Mouse (Mus musculus): ENCODE data around the gene Apoh. TPM values are rescaled to one million over a fixed set of nuclear protein-coding genes. Genes with fewer than 3 reads are reported as not detected.

The Apoh gene
- total and polyA plus RNA-seq, 3 experiments, result 0.95 TPM; not detected in 2

DNA sequence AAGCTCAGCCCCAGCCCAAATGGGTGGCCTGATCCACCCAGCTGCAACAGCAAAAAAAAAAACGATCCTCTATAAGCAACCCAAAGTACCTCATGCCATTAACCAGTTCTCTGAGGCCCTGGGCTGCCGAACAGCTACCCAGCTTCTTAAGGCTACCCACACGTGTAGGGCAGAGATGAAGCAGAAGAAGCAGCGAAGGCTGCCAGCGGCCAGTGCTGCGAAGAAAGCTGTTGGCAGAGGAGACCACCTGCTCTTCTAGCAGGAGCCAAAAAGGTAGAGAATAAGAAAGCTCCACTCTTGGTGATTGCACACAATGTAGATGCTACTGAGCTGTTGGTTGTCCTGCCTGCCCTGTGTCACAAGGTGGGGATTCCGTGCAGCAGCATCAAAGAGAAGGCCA lies 80.1 kb downstream of the Apoh start:
- H3K4me2 ChIP-seq (ENCODE audit: insufficient read depth, low read depth, poor library complexity, severe bottlenecking), result no peak overlapping the region
- H3K4me3 ChIP-seq (replicated peaks in 1 of 3; ENCODE audit: low read depth in 2 of 3, low read length in 2 of 3, poor library complexity in 1 of 3), result no peak overlapping the region
- H3K27me3 ChIP-seq (replicated peaks), result peaks cover 17% of the 10 kb centered on the region
- no peak overlapping the region for H3K9ac ChIP-seq (ENCODE audit: insufficient read depth, low read depth)
- DNase-seq (ENCODE audit: extremely low read depth), result no peak
- H3K4me1 ChIP-seq (ENCODE audit: control insufficient read depth in 1 of 2, insufficient read depth in 2 of 2), result peaks cover 0 to 13% of the 10 kb centered on the region in 2 experiments; a peak in 2 of 4 replicates
- no peaks in the 10 kb centered on the region for H3K9me3 ChIP-seq (replicated peaks; ENCODE audit: low read length)
- TF ChIP-seq ZNF384 (IDR thresholded peaks at IDR 0.05; ENCODE audit: low read depth, low read length) (no peak), BHLHE40 (IDR thresholded peaks at IDR 0.05; ENCODE audit: low read depth, low read length) (no peak), ZC3H11A (IDR thresholded peaks at IDR 0.05; ENCODE audit: low read depth, low read length) (no peak), RAD21 (IDR thresholded peaks at IDR 0.05; ENCODE audit: low read depth, low read length) (no peak), MXI1 (IDR thresholded peaks at IDR 0.05; ENCODE audit: low read depth, low read length) (no peak), CHD1 (IDR thresholded peaks at IDR 0.05; ENCODE audit: low read depth, low read length) (no peak), JUN (IDR thresholded peaks at IDR 0.05; ENCODE audit: insufficient read depth, low read depth, low read length) (no peak), NRF1 (IDR thresholded peaks at IDR 0.05; ENCODE audit: low read depth, low read length) (no peak), IRF4 (IDR thresholded peaks at IDR 0.05; ENCODE audit: low read depth, low read length) (no peak), NELFE (IDR thresholded peaks at IDR 0.05; ENCODE audit: low read depth, low read length) (no peak), USF1 (IDR thresholded peaks at IDR 0.05; ENCODE audit: low read depth, low read length) (no peak), POLR2AphosphoS2 (IDR thresholded peaks at IDR 0.05; ENCODE audit: low read depth, low read length) (no peak), GABPA (IDR thresholded peaks at IDR 0.05; ENCODE audit: insufficient replicate concordance, low read depth, low read length) (no peak), PAX5 (IDR thresholded peaks at IDR 0.05; ENCODE audit: low read length) (no peak), JUND (conservative IDR thresholded peaks at IDR 0.05; ENCODE audit: low read depth, low read length) (no peak), SMC3 (IDR thresholded peaks at IDR 0.05; ENCODE audit: low read depth, low read length) (no peak), CHD2 (IDR thresholded peaks at IDR 0.05; ENCODE audit: low read length) (no peak), CTCF (conservative IDR thresholded peaks at IDR 0.05 in 1 of 2, IDR thresholded peaks at IDR 0.05 in 1 of 2; ENCODE audit: low read depth in 2 of 2, low read length in 2 of 2) (no peak), MAZ (IDR thresholded peaks at IDR 0.05; ENCODE audit: low read depth, low read length) (no peak), ELF1 (IDR thresholded peaks at IDR 0.05; ENCODE audit: low read depth, low read length) (no peak)
- no peak overlapping the region for H3K27ac ChIP-seq (ENCODE audit: insufficient read depth, low read depth)
- H3K36me3 ChIP-seq (replicated peaks in 1 of 2; ENCODE audit: control insufficient read depth in 1 of 2, insufficient read depth in 1 of 2, low read length in 1 of 2), result no peaks in the 10 kb centered on the region
- in situ Hi-C loops (cut with MboI; ENCODE audit: low pct_ligation_motif_present, low pct_unique_long_range_greater_than_20kb, low sequenced_read_pairs) (loop anchor here (5.0 to 25.0 kb wide), 2 partner anchors 556 to 911 kb away; no protein-coding TSS in a partner anchor), dilution Hi-C loops (cut with MboI; ENCODE audit: extremely low pct_ligation_motif_present, extremely low pct_unique_long_range_greater_than_20kb, low sequenced_read_pairs) (no loop called here)
- no peaks in the 10 kb centered on the region for H3K79me2 ChIP-seq (replicated peaks; ENCODE audit: control insufficient read depth, extremely low read depth, insufficient read depth, poor library complexity, severe bottlenecking)

DNA sequence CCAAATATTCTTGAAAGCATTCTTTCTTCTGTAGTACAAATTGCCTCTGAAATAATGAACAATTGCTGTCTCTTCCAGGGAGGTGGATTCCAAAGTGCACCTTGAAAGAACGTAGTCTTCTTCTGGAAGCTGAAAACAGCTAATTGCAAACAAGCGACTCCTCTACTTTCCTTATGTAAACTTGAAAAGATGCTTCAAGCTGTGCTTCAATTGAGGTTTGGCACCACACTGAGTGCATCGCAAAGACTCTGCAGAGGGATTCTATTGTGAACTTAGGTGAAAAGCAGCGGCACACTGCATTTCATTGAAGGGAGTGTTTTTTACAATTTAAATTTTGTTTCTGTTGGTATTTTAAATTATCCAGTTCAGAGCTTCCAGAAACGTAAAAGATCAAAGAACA lies 81.0 kb downstream of the Apoh start:
- H3K9ac ChIP-seq (ENCODE audit: insufficient read depth, low read depth), result peak overlapping the region; percentile 42

More for the DNA sequence above, 81.0 kb downstream of the Apoh start:
- no peak for DNase-seq (ENCODE audit: extremely low read depth)
- Histone ChIP-seq H3K4me1 (ENCODE audit: control insufficient read depth in 1 of 2, insufficient read depth in 2 of 2) (peaks cover 0 to 15% of the 10 kb centered on the region in 2 experiments; a peak in 3 of 4 replicates), H3K79me2 (replicated peaks; ENCODE audit: control insufficient read depth, extremely low read depth, insufficient read depth, poor library complexity, severe bottlenecking) (no peaks in the 10 kb centered on the region), H3K4me2 (ENCODE audit: insufficient read depth, low read depth, poor library complexity, severe bottlenecking) (peak overlapping the region; percentile 89), H3K36me3 (replicated peaks in 1 of 2; ENCODE audit: control insufficient read depth in 1 of 2, insufficient read depth in 1 of 2, low read length in 1 of 2) (no peaks in the 10 kb centered on the region), H3K4me3 (replicated peaks in 1 of 3; ENCODE audit: low read depth in 2 of 3, low read length in 2 of 3, poor library complexity in 1 of 3) (peak overlapping the region in 1 of 3 experiments; percentile 44), H3K9me3 (replicated peaks; ENCODE audit: low read length) (no peaks in the 10 kb centered on the region), H3K27me3 (replicated peaks) (peaks cover 20% of the 10 kb centered on the region), H3K27ac (ENCODE audit: insufficient read depth, low read depth) (no peak overlapping the region)
- dilution Hi-C loops (cut with MboI; ENCODE audit: extremely low pct_ligation_motif_present, extremely low pct_unique_long_range_greater_than_20kb, low sequenced_read_pairs), result no loop called here
- no peak for TF ChIP-seq JUND (conservative IDR thresholded peaks at IDR 0.05; ENCODE audit: low read depth, low read length)
- no peak for TF ChIP-seq CHD2 (IDR thresholded peaks at IDR 0.05; ENCODE audit: low read length)
- TF ChIP-seq USF1 (IDR thresholded peaks at IDR 0.05; ENCODE audit: low read depth, low read length), result no peak
- no peak for TF ChIP-seq CHD1 (IDR thresholded peaks at IDR 0.05; ENCODE audit: low read depth, low read length)
- TF ChIP-seq UBTF (IDR thresholded peaks at IDR 0.05; ENCODE audit: low read depth, low read length), result no peak
- TF ChIP-seq SIN3A (IDR thresholded peaks at IDR 0.05; ENCODE audit: low read length), result no peak
- 0 out of 2 replicates have a peak, but pooled peaks have one; percentile 3 for TF ChIP-seq MAZ (IDR thresholded peaks at IDR 0.05; ENCODE audit: low read depth, low read length)
- TF ChIP-seq EP300 (IDR thresholded peaks at IDR 0.05; ENCODE audit: low read length), result no peak
- in situ Hi-C loops (cut with MboI; ENCODE audit: low pct_ligation_motif_present, low pct_unique_long_range_greater_than_20kb, low sequenced_read_pairs), result loop anchor here (5.0 to 25.0 kb wide), 2 partner anchors 557 to 912 kb away; no protein-coding TSS in a partner anchor

Data from CH12.LX (cell line).